Mouse (Mus musculus) liver, embryonic 14 days (tissue): Measurements from ENCODE around the gene Pomt2. TPM values are rescaled to one million over a fixed set of nuclear protein-coding genes. Genes with fewer than 3 reads are reported as not detected.

Experiments
- polyA plus RNA-seq: library from polyadenylated mRNA; depleted of rRNA; stranded (reverse); fragments of >200 nt; gene quantifications from 2 replicates; pipeline ENCODE4 v1.2.3, GENCODE M21; 2012; rRNA removed

Pomt2 gene
- polyA plus RNA-seq = 2.5 and 2.8 TPM in 2 replicates

GRCm38 (mm10) chr12:87147395-87148089 lies at the start of gene Pomt2:
Gene Pomt2, minus strand, starts transcription at chr12:87147968.

GRCm38 (mm10) chr12:87146966-87147365 lies 802 bp downstream of the Pomt2 start, which contains the start of gene Gstz1:
Gene Gstz1, plus strand, starts transcription at chr12:87147165.

GRCm38 (mm10) chr12:87102165-87102631 lies 45.6 kb downstream of the Pomt2 start, which contains the start of gene Ngb:
Gene Ngb, minus strand, starts transcription at chr12:87102539.

Other genes starting within 250 kb of the Pomt2 start
- 7.2 and 9.4 TPM in 2 replicates for gene Cipc, start 200.9 kb downstream of the Pomt2 start, polyA plus RNA-seq
- gene Zdhhc22, start 157.5 kb downstream of the Pomt2 start, polyA plus RNA-seq = not detected in 2 replicates
- gene Tmem63c, start 126.6 kb downstream of the Pomt2 start, polyA plus RNA-seq = 0.01 TPM in 1 of 2 replicates, not detected in the other
- gene Ngb, start 45.4 kb downstream of the Pomt2 start, polyA plus RNA-seq = 0.02 and 0.07 TPM in 2 replicates
- 82.8 and 104 TPM in 2 replicates for gene Gstz1, start 803 bp downstream of the Pomt2 start, polyA plus RNA-seq
- 0.06 and 0.13 TPM in 2 replicates for gene Samd15, start 51.8 kb upstream of the Pomt2 start, polyA plus RNA-seq
- gene Tmed8, start 52.5 kb upstream of the Pomt2 start, polyA plus RNA-seq = 0.84 and 0.85 TPM in 2 replicates
- 0.09 and 0.24 TPM in 2 replicates for gene Noxred1, start 90.8 kb upstream of the Pomt2 start, polyA plus RNA-seq
- gene Vipas39, start 118.3 kb upstream of the Pomt2 start, polyA plus RNA-seq = 7.2 and 7.7 TPM in 2 replicates
- gene Ahsa1, start 118.5 kb upstream of the Pomt2 start, polyA plus RNA-seq = 125 and 137 TPM in 2 replicates
- 0.13 and 0.14 TPM in 2 replicates for gene Ism2, start 151.7 kb upstream of the Pomt2 start, polyA plus RNA-seq
- gene Sptlc2, start 240.4 kb upstream of the Pomt2 start, polyA plus RNA-seq = 7.8 and 9.3 TPM in 2 replicates